Comparison of ENCODE assay signal across 10 mouse cellular contexts in the genomic region with DNA sequence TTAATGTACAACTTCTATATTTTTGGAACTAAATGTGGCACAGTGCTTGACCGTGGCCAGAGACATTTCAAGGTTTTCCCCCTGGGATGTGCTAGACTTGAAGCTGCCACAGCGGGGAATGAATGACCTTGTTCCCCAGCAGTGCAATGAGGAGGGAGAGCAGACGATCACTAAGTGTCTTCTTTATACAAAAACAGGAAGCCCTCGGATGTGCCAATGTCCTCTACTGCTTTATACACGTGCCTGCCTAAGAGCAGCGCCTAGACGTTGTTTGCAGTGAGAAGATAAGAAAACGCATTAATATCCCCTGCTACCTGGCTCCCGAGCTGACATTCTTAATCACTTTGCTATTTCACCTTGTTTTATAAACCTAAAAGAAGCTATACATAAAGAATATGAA. TPM values are rescaled to one million over a fixed set of nuclear protein-coding genes. Genes with fewer than 3 reads are reported as not detected.
DNase-seq lines count a peak whose midpoint lies in the region; ATAC-seq lines count a peak whose summit lies in the region.
"Had no signal": no experiment of that assay in that cellular context is flagged by ENCODE, and none has a peak within 500 bp of the region (broad histone marks: within the 10 kb centered on the region; RNA-seq: fewer than 3 reads in every experiment).

No protein-coding gene starts in this region.

- peak; percentile 38 for DNase-seq in lung, postnatal 25 days (ENCODE audit: low spot score)
- no peak for DNase-seq in lung, postnatal 14 days
- peak; percentile 73 for DNase-seq in MEL-GATA-1-ER (ENCODE audit: extremely low read depth, low read depth)
- DNase-seq in cerebellum, adult 11-12 months = no peak
- no peak for DNase-seq in cerebellum, adult 9-10 months
- DNase-seq: gastrocnemius, postnatal 36 days had no signal

- ATAC-seq in common myeloid progenitor, adult 5-6 weeks (replicated peaks; ENCODE audit: low read depth, poor library complexity, severe bottlenecking) = peak; percentile 48; the same call in 1 of the 2 replicates
- ATAC-seq in megakaryocyte-erythroid progenitor cell, adult 5-6 weeks (replicated peaks; ENCODE audit: low FRiP score, low TSS enrichment, poor library complexity, severe bottlenecking) = peak; percentile 63
- ATAC-seq: hindbrain, embryonic 16.5 days; midbrain, embryonic 16.5 days had no signal

RNA-seq across cellular contexts. Expression of a gene that starts 55.3 kb away (rescaled TPM):
- total RNA-seq in common myeloid progenitor, adult 5-6 weeks (2017) = 40.5 and 132 TPM in 2 replicates
- total RNA-seq in megakaryocyte-erythroid progenitor cell, adult 5-6 weeks (2014; fragmentation: Nextera tagmentation) = 76.1 and 91.4 TPM in 2 replicates
- total RNA-seq in megakaryocyte-erythroid progenitor cell, adult 5-6 weeks (2017) = 38.2 and 41.0 TPM in 2 replicates

Comparison
In these comparisons a context has a peak if more than half of its experiments do, and no peak if none do; other contexts are left out.
1. DNase-seq: peak in lung, postnatal 25 days (single experiment) and MEL-GATA-1-ER (single experiment); none in lung, postnatal 14 days (single experiment), cerebellum, adult 11-12 months (single experiment) and cerebellum, adult 9-10 months (single experiment).